In the genomic region with DNA sequence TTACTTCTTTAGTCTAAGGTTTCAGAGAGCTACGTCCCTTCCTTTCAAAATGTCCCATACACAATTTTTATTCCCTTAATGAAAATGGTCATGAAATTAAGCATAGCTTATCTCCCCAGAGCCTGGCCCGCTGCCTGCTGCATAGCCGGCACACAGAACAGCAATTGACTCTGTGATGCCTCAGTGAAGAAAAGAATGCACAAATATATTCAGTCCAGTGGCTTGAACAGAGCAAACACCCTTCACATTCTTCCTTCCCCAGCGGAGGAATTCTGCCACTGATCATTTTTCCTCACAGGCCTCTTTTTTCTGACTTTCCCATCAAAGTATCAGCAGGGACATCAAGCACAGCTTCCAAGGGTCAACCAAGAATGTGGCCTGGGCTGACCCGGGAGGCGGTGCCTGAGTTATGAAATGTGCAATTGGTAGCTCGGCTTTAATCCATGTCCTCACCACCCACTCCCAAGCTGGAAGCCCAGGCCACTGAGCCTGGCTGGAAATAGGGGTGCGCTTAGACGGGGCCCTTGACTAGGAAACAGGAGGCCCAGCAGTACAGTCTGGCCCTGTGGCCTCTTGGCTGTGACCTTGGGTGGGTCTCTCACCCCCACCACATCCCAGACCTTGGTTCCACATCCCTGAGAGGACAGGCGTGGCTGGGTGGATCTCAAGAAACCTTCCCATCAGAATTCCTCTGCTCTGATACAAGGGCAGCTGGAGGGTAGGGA, we compare ENCODE assay signal across 10 mouse cellular contexts.
DNase-seq lines count a peak whose midpoint lies in the region; ATAC-seq and TF ChIP-seq lines count a peak whose summit lies in the region.
"Had no signal": no experiment of that assay in that cellular context is flagged by ENCODE, and none has a peak within 500 bp of the region (broad histone marks: within the 10 kb centered on the region; RNA-seq: fewer than 3 reads in every experiment).

No protein-coding gene starts in this region.

- peak overlapping the region; percentile 44 to 90 for H3K27ac ChIP-seq in heart, embryonic 14.5 days (replicated peaks in 1 of 2; ENCODE audit: control insufficient read depth in 1 of 2, insufficient read depth in 1 of 2, low read depth in 2 of 2, low read length in 2 of 2)
- H3K27ac ChIP-seq in forebrain, embryonic 12.5 days: no peak overlapping the region
- H3K27ac ChIP-seq: forebrain, embryonic 15.5 days; liver, embryonic 14.5 days had no signal

- peak overlapping the region; percentile 60; the same call in 1 of the 2 replicates for H3K9ac ChIP-seq in heart, embryonic 14.5 days (ENCODE audit: low read length)
- H3K9ac ChIP-seq in forebrain, embryonic 12.5 days: no peak overlapping the region
- H3K9ac ChIP-seq: forebrain, embryonic 15.5 days; liver, embryonic 14.5 days had no signal

- CTCF ChIA-PET in Patski (lab: Charles Lee): interaction anchor here (0.9 to 1.4 kb wide), 4 partner anchors 11 to 142 kb away, joined by 3 to 5 read pairs (median 3); no protein-coding TSS in a partner anchor

- peak; percentile 48 for ATAC-seq in Patski
- no peak for ATAC-seq in heart, embryonic 14.5 days (ENCODE audit: insufficient number of reproducible peaks, insufficient read depth, low FRiP score, low read depth)
- no peak for ATAC-seq in forebrain, embryonic 12.5 days (ENCODE audit: low FRiP score)
- ATAC-seq: forebrain, embryonic 15.5 days had no signal

- no peak for TF ChIP-seq CTCF in Patski (IDR thresholded peaks at IDR 0.05)

- 39% methylated on average over 10 of the region's 10 CpGs for WGBS in heart, embryonic 14.5 days
- 82% methylated on average over 10 of the region's 10 CpGs for WGBS in forebrain, embryonic 12.5 days

- DNase-seq in adrenal gland, postnatal 14 days: peak; percentile 64
- no peak for DNase-seq in adrenal gland, adult 8-10 months
- no peak for DNase-seq in Patski (ENCODE audit: low read depth, low spot score)
- peak; percentile 72 to 79 for DNase-seq in kidney, postnatal 4 days
- no peak for DNase-seq in frontal cortex, postnatal 10 days (ENCODE audit: low spot score in 2 of 2)
- DNase-seq in spleen, adult 12 weeks (ENCODE audit: low spot score): no peak

- H3K4me2 ChIP-seq in heart, embryonic 14.5 days (ENCODE audit: low read length): no peak overlapping the region
- H3K4me2 ChIP-seq in forebrain, embryonic 12.5 days: no peak overlapping the region
- H3K4me2 ChIP-seq: forebrain, embryonic 15.5 days had no signal

- H3K4me3 ChIP-seq in heart, embryonic 14.5 days (ENCODE audit: control insufficient read depth in 1 of 2, insufficient read depth in 1 of 2, low read depth in 1 of 2, low read length in 2 of 2): no peak overlapping the region
- H3K4me3 ChIP-seq in forebrain, embryonic 12.5 days (replicated peaks): no peak overlapping the region
- H3K4me3 ChIP-seq: forebrain, embryonic 15.5 days had no signal

- no peaks in the 10 kb centered on the region for H3K27me3 ChIP-seq in Patski
- H3K27me3 ChIP-seq in heart, embryonic 14.5 days (ENCODE audit: control insufficient read depth, insufficient read depth, low read length): no peaks in the 10 kb centered on the region
- H3K27me3 ChIP-seq in forebrain, embryonic 12.5 days: no peaks in the 10 kb centered on the region
- H3K27me3 ChIP-seq: forebrain, embryonic 15.5 days had no signal

- H3K36me3 ChIP-seq in heart, embryonic 14.5 days (ENCODE audit: control insufficient read depth, insufficient read depth, low read length): peaks cover 99% of the 10 kb centered on the region
- 0 out of 2 replicates have a peak, but pooled peaks cover 2% of the 10 kb centered on the region for H3K36me3 ChIP-seq in forebrain, embryonic 12.5 days (replicated peaks)
- H3K36me3 ChIP-seq: forebrain, embryonic 15.5 days had no signal

- in situ Hi-C loops in Patski (cut with MboI; ENCODE audit: low pct_unique_long_range_greater_than_20kb): no loop called here

- POLR2A ChIA-PET in Patski (lab: Charles Lee): interaction anchor here (1.5 to 1.7 kb wide), 2 partner anchors 15 to 36 kb away, joined by 5 to 7 read pairs; no protein-coding TSS in a partner anchor

- peaks cover 28 to 62% of the 10 kb centered on the region in 2 experiments for H3K4me1 ChIP-seq in heart, embryonic 14.5 days (ENCODE audit: control insufficient read depth in 2 of 2, insufficient read depth in 2 of 2, low read length in 2 of 2)
- H3K4me1 ChIP-seq in forebrain, embryonic 12.5 days: peaks cover 2% of the 10 kb centered on the region; the same call in 1 of the 2 replicates
- H3K4me1 ChIP-seq: forebrain, embryonic 15.5 days had no signal

- no peaks in the 10 kb centered on the region for H3K9me3 ChIP-seq in heart, embryonic 14.5 days (ENCODE audit: control insufficient read depth, low read length)
- H3K9me3 ChIP-seq in forebrain, embryonic 12.5 days: no peaks in the 10 kb centered on the region
- H3K9me3 ChIP-seq: forebrain, embryonic 15.5 days had no signal

Comparison
In these comparisons a context has a peak if more than half of its experiments do, and no peak if none do; other contexts are left out.
1. DNase-seq: peak in adrenal gland, postnatal 14 days (single experiment) and kidney, postnatal 4 days (2 of 2); none in adrenal gland, adult 8-10 months (single experiment), Patski (single experiment), frontal cortex, postnatal 10 days (0 of 2) and spleen, adult 12 weeks (single experiment).